Mouse (Mus musculus) intestine, embryonic 14.5 days (tissue): ENCODE results near the gene Slc10a7. TPM values are rescaled to one million over a fixed set of nuclear protein-coding genes. Genes with fewer than 3 reads are reported as not detected.

ENCODE experiments used
- ATAC-seq: fragments of 200-750 bp; cut with Nextera tagmentation; replicated peaks from 2 replicates; pipeline ENCODE4 v1.8.0; 2017; ENCODE audit warnings: low read depth, moderate number of reproducible peaks, moderate TSS enrichment, moderate library complexity; ENCODE audit not compliant: low FRiP score, low TSS enrichment
- DNase-seq: peaks from one replicate; pipeline ENCODE4 v3.0.0-alpha.2; 2018; ENCODE audit warnings: low spot score
- H3K27ac ChIP-seq: fragments of 300-500 bp; sonication (generic); 2 replicates; pipeline ENCODE4 v1.5.1; 2014; ENCODE audit warnings: low read depth, mild to moderate bottlenecking, control low read depth
- H3K27me3 ChIP-seq: fragments of 300-500 bp; sonication (generic); replicated peaks from 2 replicates; pipeline ENCODE4 v1.6.1; 2014; ENCODE audit warnings: low read length, control low read depth; ENCODE audit not compliant: control insufficient read depth, insufficient read depth
- H3K36me3 ChIP-seq: fragments of 300-500 bp; sonication (generic); 2 replicates; pipeline ENCODE4 v1.6.1; 2014; ENCODE audit warnings: low read length, control low read depth; ENCODE audit not compliant: control insufficient read depth, insufficient read depth
- H3K4me1 ChIP-seq: fragments of 300-500 bp; sonication (generic); replicated peaks from 2 replicates; pipeline ENCODE4 v1.6.1; 2014; ENCODE audit warnings: low read length, control low read depth, mixed read lengths; ENCODE audit not compliant: control insufficient read depth, insufficient read depth
- H3K4me2 ChIP-seq: fragments of 300-500 bp; sonication (generic); 2 replicates; pipeline ENCODE4 v1.6.1; 2014; ENCODE audit warnings: low read length
- H3K4me3 ChIP-seq: fragments of 300-500 bp; sonication (generic); 2 replicates; pipeline ENCODE4 v1.5.1; 2014; ENCODE audit warnings: low read depth, low read length, control low read depth, mixed read lengths
- H3K9ac ChIP-seq: fragments of 300-500 bp; sonication (generic); 2 replicates; pipeline ENCODE4 v1.6.1; 2014; ENCODE audit warnings: mild to moderate bottlenecking, low read length
- H3K9me3 ChIP-seq: fragments of 300-500 bp; sonication (generic); 2 replicates; pipeline ENCODE4 v1.6.1; 2016; ENCODE audit warnings: low read length, control low read depth; ENCODE audit not compliant: control insufficient read depth
- WGBS: fragments of 180-500 bp; shearing (Covaris S2); extraction: QIAGEN DNeasy Blood & Tissue Kit; methylation state at CpG from one replicate; pipeline ENCODE4 v1.1.7; 2014; 5-methylcytosine and 5-hydroxymethylcytosine counted together
- polyA plus RNA-seq: library from polyadenylated mRNA; unstranded; fragments of >200 nt; fragmentation: Nextera tagmentation; extraction: Ambion mirVana; gene quantifications from 2 replicates; pipeline ENCODE4 v1.2.1, GENCODE M21; 2014

Slc10a7 gene
- polyA plus RNA-seq, 1 experiment from 2014 or later = 11.1 TPM

GRCm38 (mm10) chr8:78555817-78556216 is 46.7 kb downstream of the Slc10a7 start:
- Histone ChIP-seq H3K4me3 (no peak overlapping the region), H3K27me3 (no peaks in the 10 kb centered on the region), H3K9ac (no peak overlapping the region), H3K4me2 (no peak overlapping the region), H3K27ac (no peak overlapping the region), H3K9me3 (no peaks in the 10 kb centered on the region), H3K4me1 (no peaks in the 10 kb centered on the region), H3K36me3 (no peaks in the 10 kb centered on the region)
- 91% methylated on average over 4 of the region's 4 CpGs for WGBS
- ATAC-seq (no peak), DNase-seq (no peak)

- DNase-seq (no peak), ATAC-seq (no peak)
- Histone ChIP-seq H3K4me1 (no peaks in the 10 kb centered on the region), H3K9me3 (no peaks in the 10 kb centered on the region), H3K27ac (no peak overlapping the region), H3K4me2 (no peak overlapping the region), H3K9ac (no peak overlapping the region), H3K4me3 (no peak overlapping the region), H3K36me3 (no peaks in the 10 kb centered on the region), H3K27me3 (no peaks in the 10 kb centered on the region)
- WGBS = 80% methylated on average over 11 of the region's 11 CpGs
Measured at GRCm38 (mm10) chr8:78556773-78557434, 47.8 kb downstream of the Slc10a7 start.

GRCm38 (mm10) chr8:78561620-78562019 is 52.5 kb downstream of the Slc10a7 start:
- no peak for ATAC-seq
- Histone ChIP-seq H3K9ac (no peak overlapping the region), H3K4me2 (no peak overlapping the region), H3K4me3 (no peak overlapping the region), H3K27ac (no peak overlapping the region), H3K27me3 (no peaks in the 10 kb centered on the region), H3K4me1 (0 out of 2 replicates have a peak, but pooled peaks cover 8% of the 10 kb centered on the region), H3K36me3 (no peaks in the 10 kb centered on the region), H3K9me3 (no peaks in the 10 kb centered on the region)
- WGBS = 86% methylated on average over 6 of the region's 6 CpGs
- DNase-seq = no peak

GRCm38 (mm10) chr8:78563466-78564058 is 54.4 kb downstream of the Slc10a7 start:
- H3K27me3 ChIP-seq = no peaks in the 10 kb centered on the region
- H3K36me3 ChIP-seq = no peaks in the 10 kb centered on the region
- H3K4me2 ChIP-seq = no peak overlapping the region
- DNase-seq (no peak), ATAC-seq (no peak)
- no peaks in the 10 kb centered on the region for H3K9me3 ChIP-seq
- H3K27ac ChIP-seq = no peak overlapping the region
- WGBS = 54% methylated on average over 2 of the region's 2 CpGs
- 0 out of 2 replicates have a peak, but pooled peaks cover 8% of the 10 kb centered on the region for H3K4me1 ChIP-seq
- no peak overlapping the region for H3K4me3 ChIP-seq
- no peak overlapping the region for H3K9ac ChIP-seq

- no peak for DNase-seq
Measured at GRCm38 (mm10) chr8:78564200-78564599, 55.1 kb downstream of the Slc10a7 start.

GRCm38 (mm10) chr8:78568196-78568595 is 59.0 kb downstream of the Slc10a7 start:
- H3K4me1 ChIP-seq = 0 out of 2 replicates have a peak, but pooled peaks cover 8% of the 10 kb centered on the region
- WGBS = 84% methylated on average over 8 of the region's 8 CpGs
- no peak overlapping the region for H3K4me2 ChIP-seq
- H3K4me3 ChIP-seq = no peak overlapping the region
- H3K36me3 ChIP-seq = no peaks in the 10 kb centered on the region
- no peak overlapping the region for H3K27ac ChIP-seq
- H3K27me3 ChIP-seq = no peaks in the 10 kb centered on the region
- ATAC-seq = no peak
- no peak for DNase-seq
- no peak overlapping the region for H3K9ac ChIP-seq
- H3K9me3 ChIP-seq = no peaks in the 10 kb centered on the region

More at GRCm38 (mm10) chr8:78564200-78564599, 55.1 kb downstream of the Slc10a7 start:
- no peak overlapping the region for H3K4me3 ChIP-seq
- H3K4me2 ChIP-seq = no peak overlapping the region
- H3K27me3 ChIP-seq = no peaks in the 10 kb centered on the region
- WGBS = 66% methylated on average over 5 of the region's 5 CpGs
- no peak for ATAC-seq
- 0 out of 2 replicates have a peak, but pooled peaks cover 8% of the 10 kb centered on the region for H3K4me1 ChIP-seq
- H3K36me3 ChIP-seq = no peaks in the 10 kb centered on the region
- no peaks in the 10 kb centered on the region for H3K9me3 ChIP-seq
- H3K27ac ChIP-seq = no peak overlapping the region
- H3K9ac ChIP-seq = no peak overlapping the region

GRCm38 (mm10) chr8:78571528-78571927 is 62.4 kb downstream of the Slc10a7 start:
- no peak overlapping the region for H3K4me3 ChIP-seq
- no peaks in the 10 kb centered on the region for H3K9me3 ChIP-seq

GRCm38 (mm10) chr8:78574207-78574606 is 65.1 kb downstream of the Slc10a7 start:
- Histone ChIP-seq H3K4me2 (no peak overlapping the region), H3K36me3 (no peaks in the 10 kb centered on the region), H3K4me1 (no peaks in the 10 kb centered on the region), H3K9ac (no peak overlapping the region), H3K9me3 (no peaks in the 10 kb centered on the region), H3K27me3 (no peaks in the 10 kb centered on the region), H3K4me3 (no peak overlapping the region), H3K27ac (no peak overlapping the region)
- no peak for ATAC-seq
- no peak for DNase-seq
- WGBS = 76% methylated on average over 7 of the region's 7 CpGs

More at GRCm38 (mm10) chr8:78571528-78571927, 62.4 kb downstream of the Slc10a7 start:
- Histone ChIP-seq H3K36me3 (no peaks in the 10 kb centered on the region), H3K4me2 (no peak overlapping the region), H3K4me1 (no peaks in the 10 kb centered on the region), H3K9ac (no peak overlapping the region), H3K27me3 (no peaks in the 10 kb centered on the region), H3K27ac (no peak overlapping the region)
- 62% methylated on average over 9 of the region's 9 CpGs for WGBS
- ATAC-seq = no peak
- DNase-seq = no peak

- no peak overlapping the region for H3K27ac ChIP-seq
- H3K4me1 ChIP-seq = no peaks in the 10 kb centered on the region
- H3K9me3 ChIP-seq = no peaks in the 10 kb centered on the region
- ATAC-seq (no peak), DNase-seq (no peak)
- H3K9ac ChIP-seq = no peak overlapping the region
- H3K36me3 ChIP-seq = no peaks in the 10 kb centered on the region
- no peak overlapping the region for H3K4me3 ChIP-seq
- no peak overlapping the region for H3K4me2 ChIP-seq
- 69% methylated on average over 10 of the region's 10 CpGs for WGBS
- H3K27me3 ChIP-seq = no peaks in the 10 kb centered on the region
Measured at GRCm38 (mm10) chr8:78577569-78577968, 68.4 kb downstream of the Slc10a7 start.
